Mouse (Mus musculus) right cerebral cortex, postnatal 14 days (tissue): ENCODE results near the gene Kank4.
"Not testable (repeated sequence)": the region's sequence is repeated elsewhere in the genome, so short reads cannot be mapped to it uniquely, and the experiment has no call there.

Experiments
- DNase-seq: peaks from one replicate; pipeline ENCODE4 v3.0.0; 2022

Gene Kank4

DNA sequence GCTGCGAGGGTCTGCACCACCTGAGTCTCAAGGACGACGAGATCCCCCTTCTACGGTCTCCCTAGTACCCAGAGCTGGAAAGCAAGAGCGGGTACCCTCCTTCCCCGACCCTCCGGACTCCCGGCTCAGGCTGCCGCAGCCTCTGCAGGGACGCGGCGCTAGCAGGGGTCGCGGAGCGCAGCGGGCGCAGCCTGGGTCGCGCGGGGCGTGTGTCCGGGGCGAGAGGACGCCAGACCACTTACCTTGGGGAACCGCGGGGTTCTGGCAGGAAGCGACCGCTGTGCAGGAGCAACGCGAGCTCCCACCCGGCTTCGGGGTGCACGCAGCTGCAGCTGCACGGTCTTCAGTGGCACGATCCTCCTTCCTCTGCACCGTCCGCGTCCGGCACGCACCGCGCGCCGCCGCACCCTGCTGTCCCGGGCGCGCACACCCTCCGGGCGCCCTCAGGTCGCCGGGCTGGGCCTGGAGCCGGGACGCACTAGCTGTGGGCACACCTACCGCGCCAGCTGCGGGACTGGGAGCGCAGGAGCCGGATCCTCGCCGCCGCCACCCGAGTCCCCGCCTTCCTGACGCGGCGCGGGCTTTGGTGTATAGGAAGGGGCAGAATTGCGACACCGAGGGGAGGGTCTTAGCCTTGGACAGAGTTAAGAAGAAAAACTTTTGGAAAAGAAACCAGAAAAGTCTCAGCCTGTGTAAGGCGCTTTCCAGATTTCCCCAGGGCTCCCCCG lies at the start of gene Kank4:
Gene Kank4, minus strand, starts transcription at position 354 of the 728 bp plus-strand sequence.
- DNase-seq, result peak; percentile 15

DNA sequence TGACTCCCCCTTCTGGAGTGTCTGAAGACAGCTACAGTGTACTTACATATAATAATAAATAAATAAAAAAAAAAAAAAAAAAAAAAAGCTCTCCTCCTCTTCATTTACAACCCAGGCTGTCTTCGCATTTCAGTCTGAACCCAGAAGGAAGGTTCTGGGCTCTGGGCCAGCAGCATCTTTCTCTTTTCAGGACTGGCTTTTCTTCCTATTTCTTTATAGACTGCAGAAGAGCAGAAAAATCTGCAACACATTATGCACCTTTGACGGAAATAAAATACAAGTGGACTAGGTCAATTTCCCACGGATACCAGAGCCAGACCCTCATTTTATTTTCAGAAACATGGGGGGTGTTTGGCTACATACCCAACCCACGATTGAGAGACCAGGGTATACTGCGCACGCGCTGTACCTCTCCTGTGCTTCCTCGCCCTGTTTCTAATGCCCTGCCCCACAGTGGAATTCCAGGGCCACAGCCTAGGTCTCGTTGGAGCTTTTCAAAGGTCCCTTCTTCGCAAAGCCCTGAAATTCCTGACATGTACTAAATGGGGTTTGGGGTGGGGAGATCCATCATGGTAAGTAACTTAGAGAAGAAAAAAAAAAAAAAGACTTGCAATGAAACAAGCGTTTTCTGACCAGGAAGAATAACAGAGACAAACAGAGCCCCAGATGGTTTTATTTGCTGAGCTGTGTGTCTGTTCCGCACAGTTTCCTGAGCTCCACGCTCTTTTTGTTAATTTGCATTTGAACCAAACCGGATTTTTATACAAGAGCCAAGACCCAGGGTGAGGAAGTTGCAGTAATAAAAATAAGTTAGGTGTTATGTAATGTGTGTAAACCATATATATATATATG lies 48.3 kb upstream of the Kank4 start:
- DNase-seq, result peak; percentile 64

DNA sequence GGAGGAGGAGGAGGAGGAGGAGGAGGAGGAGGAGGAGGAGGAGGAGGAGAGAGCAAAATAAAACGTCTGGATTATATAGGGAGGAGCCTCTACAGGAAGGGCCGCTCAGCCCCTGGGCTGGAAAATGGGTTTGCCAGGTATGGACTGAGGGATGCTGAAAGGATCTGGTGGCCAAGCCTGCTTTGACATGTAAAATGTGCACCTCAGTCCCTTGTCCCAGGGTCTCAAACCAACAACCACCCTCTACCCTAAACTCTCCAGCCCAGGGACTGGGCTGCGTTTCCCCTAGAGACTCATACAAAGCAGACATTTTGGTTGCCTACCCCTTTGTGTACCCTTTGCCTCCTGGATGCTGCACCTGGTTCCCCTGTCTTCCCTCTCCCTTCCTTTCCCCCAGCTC lies 47.2 kb upstream of the Kank4 start:
- DNase-seq, result no peak

DNA sequence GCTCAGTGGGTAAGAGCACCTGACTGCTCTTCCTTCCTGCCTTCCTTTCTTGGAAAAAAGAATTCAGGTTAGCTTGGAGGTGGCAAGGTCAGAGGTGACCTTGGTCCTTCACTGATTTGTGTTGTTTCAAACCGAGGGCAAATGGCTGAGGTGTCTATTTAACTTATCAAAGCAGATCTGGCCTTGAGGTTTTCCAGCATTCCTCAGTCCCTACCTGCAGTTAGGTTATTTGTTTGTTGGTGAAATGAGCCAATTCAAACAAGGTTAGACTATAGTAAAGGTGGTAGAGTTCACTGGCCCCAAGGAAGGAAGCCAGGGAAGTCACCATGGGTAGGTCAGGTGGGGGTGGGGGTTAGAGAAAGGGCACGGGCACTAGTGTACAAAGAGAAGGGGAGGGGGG lies 46.8 kb upstream of the Kank4 start:
- DNase-seq, result no peak

- DNase-seq, result no peak
Measured at GRCm38 (mm10) chr4:98863451-98863850, 46.1 kb upstream of the Kank4 start.

GRCm38 (mm10) chr4:98858151-98858855 lies 41.0 kb upstream of the Kank4 start:
- no peak for DNase-seq

- no peak for DNase-seq
Measured at GRCm38 (mm10) chr4:98857037-98857648, 39.8 kb upstream of the Kank4 start.

- DNase-seq, result no peak
Measured at GRCm38 (mm10) chr4:98853926-98854325, 36.6 kb upstream of the Kank4 start.

DNA sequence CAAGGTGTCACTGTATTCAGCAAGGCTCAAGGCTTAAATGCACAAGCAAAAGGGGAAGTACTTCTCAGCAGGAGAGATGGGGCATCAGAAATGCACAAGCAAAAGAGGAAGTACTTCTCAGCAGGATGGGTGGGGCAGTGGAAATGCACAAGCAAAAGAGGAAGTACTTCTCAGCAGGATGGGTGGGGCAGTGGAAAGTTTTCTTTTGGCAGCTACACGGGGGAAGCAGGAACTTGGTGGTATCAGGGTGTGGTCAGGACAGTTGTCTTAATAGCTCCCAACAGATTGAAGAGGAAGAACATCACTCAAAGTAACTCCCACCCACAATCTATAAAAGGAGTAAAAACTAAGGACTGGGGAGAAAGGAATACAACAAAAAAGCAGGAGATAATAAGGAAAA lies 33.1 kb upstream of the Kank4 start:
- DNase-seq, result not testable (repeated sequence)

DNA sequence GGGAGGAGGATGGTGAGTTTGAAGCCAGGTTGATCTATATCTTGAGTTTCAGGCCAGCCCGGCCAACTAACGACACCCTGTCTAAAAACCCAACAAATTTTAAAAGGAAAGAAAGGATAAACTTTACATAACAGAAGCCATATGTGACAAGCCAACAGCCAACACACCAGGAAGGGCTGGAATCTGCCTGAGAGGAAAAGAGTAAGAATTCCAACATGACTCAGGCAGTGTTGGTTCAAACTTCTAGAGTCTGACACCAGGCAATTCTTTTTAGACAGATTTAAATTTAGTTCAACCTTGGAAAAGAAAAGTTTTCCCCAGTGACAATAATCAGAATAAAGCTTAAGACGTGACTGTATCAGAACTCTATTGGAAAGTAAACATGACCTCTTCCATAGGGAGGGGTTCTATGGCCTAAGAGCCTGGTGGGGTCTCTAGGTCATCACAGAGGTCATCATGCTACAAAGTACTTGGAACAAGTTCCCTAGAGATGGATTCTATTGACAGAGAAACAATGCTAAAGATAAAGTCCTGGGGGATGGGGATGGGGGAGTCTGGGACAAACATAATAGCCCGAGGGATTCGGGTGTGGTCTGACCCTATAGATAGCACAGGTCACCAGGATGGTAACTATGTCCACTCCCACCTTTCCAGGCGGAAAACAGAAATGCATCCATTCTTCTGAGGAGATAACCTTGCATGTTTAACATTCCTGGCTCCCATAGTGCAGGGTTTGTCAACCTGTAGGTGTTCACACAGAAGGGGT lies 30.0 kb upstream of the Kank4 start:
- DNase-seq, result no peak

DNA sequence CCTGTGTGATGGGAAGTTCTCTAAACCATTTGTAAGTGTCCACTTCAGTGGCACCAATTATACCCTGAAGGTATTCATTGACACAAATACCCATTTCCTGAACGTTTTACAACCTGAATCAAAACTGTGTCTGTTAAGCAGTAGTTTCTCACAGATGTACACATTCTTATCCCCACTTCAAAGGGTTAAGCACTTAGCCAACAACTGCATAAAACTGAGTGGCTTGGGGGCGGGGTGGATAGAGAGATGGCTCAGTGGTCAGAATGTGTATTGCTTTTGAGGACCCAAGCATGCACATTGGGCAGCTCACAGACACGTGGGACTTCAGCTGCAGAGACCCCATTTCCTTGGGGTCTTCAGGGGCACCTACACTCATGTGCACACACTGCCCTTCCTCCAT lies 29.1 kb upstream of the Kank4 start:
- no peak for DNase-seq

DNA sequence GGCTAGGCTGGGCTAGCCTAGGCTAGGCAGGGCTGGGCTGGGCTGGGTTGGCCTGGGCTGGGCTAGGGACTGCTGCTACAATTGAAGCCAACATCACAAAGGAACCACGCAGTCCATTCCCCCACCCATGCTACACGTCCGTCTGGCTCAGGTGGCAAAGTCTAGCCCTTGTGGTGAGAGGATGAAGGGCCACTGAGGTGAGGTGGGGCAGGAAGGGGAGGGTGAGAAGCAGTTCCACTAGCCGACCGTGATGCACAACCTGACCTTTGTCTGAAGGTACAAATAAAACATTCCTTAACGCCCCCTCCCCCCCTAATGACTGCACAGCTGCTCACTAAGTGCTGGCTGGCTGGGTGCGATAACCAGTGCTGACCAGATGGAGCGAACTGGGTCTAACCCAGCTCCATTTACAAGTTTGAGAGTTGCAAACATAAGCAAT lies 28.4 kb upstream of the Kank4 start:
- DNase-seq, result no peak

- DNase-seq, result no peak
Measured at GRCm38 (mm10) chr4:98845201-98845600, 27.9 kb upstream of the Kank4 start.

GRCm38 (mm10) chr4:98843906-98844597 lies 26.7 kb upstream of the Kank4 start:
- DNase-seq, result no peak

DNA sequence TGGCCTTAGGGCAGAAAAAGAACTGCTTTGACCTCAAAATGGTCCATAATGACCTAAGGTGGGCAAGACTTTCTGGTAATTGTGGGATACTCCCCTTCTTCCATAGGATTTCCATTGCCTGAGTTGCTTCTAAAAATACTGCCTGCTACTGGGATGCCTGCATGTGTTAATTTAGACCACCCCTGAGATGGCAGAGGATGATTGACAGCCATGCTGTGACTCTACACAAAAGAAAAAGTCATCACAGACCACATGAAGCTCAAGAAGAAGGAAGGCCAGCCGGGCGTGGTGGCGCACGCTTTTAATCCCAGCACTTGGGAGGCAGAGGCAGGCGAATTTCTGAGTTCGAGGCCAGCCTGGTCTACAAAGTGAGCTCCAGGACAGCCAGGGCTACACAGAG lies 23.9 kb upstream of the Kank4 start:
- not testable (repeated sequence) for DNase-seq

DNA sequence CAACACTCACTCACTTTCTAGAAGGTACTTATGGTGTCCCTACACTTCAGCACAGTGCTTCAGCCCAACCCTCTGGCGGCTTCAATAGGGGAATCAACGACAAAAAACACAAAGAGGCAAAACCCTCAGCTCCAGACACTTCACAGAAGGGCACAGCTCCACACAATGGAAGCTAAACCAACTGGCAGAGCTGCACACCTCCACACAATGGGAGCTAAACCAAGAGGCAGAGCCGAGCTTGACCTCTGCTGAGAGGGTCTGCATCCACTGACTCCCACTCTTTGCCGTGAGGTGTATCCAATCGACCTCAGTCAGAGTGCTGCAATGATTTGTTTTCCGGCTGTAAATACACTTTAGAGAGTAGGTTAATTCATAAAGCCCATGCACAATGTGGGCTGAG lies 23.2 kb upstream of the Kank4 start:
- DNase-seq, result no peak

DNA sequence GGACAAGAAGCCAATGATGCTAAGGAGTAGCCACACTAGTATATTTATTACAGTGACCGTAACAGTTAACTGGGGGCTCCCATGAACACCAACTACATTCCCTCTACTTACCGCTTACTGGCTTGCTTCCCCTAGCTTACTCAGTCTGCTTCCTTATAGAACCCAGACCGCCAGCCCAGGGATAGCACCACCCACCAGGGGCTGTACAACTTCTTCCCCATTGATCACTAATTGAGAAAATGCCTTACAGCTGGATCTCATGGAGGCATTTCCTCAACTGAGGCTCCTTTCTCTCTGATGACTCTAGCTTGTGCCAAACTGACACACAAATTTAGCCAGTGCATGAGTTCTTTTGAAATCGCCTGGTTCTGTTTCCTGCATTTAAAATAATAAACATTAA lies 21.6 kb upstream of the Kank4 start:
- no peak for DNase-seq

DNA sequence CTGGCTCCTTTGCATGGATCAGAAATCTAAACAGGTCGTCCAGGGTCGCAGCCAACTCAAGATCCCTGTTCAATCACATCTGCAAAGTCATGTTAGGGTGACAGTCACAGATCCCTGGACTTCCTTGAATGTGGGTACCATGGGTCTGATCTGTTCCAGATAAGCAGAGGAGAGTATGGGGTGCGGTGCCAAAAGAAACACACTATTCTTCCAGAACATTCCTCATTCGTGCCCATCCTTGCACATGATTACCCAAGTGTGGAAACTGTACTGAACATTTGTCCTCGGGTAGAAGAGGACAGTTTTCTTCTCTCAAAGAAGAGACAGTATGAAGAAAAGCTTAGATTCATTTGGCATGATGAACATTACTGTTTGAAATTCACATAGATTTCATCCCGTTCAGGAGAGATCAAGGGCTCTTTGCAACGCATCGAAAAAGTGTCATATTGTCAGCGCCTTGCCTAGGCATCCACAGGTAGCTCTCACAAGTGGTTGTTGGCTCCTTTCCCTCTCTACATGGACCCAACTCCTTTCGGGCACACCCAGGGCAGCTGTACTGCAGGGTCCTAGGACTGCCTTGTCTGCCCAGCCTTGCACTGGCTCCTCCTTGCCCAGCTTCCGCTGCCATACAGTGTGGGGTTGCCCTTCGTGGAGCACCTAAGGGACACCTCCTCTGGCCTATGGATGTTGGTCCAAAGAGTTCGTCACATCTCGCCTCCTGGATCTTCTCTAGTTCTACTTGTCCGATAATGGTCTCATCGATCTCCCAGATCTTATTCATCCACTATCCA lies 20.6 kb upstream of the Kank4 start:
- DNase-seq, result no peak

- no peak for DNase-seq
Measured at GRCm38 (mm10) chr4:98836519-98836918, 19.2 kb upstream of the Kank4 start.

DNA sequence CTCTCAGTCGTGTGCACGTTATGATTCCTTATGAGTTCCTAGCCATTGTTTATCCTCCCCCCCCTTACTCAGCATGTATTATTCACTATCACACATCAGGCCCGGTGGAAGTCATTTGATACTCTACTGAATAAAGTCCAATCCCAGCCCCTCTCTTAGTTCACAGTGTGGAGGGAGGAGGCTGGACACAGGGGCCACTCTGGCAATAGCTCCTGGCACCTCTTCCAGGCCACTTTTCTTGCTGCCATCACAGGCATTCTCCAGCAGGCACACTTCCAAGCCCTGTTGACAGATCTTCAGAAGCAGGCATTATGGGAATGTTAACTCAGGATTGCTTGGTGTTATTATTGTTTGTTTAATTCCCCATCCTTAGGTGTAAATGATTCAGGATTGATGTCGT lies 17.4 kb upstream of the Kank4 start:
- DNase-seq, result no peak

DNA sequence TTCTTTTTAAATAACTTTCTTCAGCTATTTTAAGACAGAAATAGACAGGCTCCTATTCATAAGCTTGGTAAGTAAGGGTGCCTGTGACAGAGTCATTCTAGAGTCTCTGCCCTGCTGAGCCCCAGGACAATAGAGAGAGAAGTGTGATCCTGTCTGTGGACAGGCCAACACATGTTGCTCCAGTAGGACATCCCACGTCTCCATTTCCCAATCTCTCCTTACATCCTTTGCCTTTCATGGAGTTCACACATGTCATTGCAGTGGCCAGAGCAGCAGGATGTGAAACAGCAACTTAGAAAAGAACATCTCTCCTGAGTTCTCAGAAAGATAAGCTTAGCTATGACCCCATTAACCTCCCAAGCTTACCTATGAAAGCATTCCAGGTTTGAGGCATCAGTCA lies 14.4 kb upstream of the Kank4 start:
- DNase-seq, result no peak
